Mouse (Mus musculus) hindbrain, embryonic 11.5 days (tissue): Measurements from ENCODE around the gene Camta1. TPM values are rescaled to one million over a fixed set of nuclear protein-coding genes. Genes with fewer than 3 reads are reported as not detected.

Source experiments
- ATAC-seq: fragments of 200-750 bp; cut with Nextera tagmentation; 2 replicates; pipeline ENCODE4 v1.8.0; 2017; ENCODE audit warnings: mild to moderate bottlenecking, moderate TSS enrichment, moderate library complexity; ENCODE audit not compliant: low FRiP score
- DNase-seq: peaks from one replicate; pipeline ENCODE4 v3.0.0-alpha.2; 2015; ENCODE audit warnings: low spot score
- H3K27ac ChIP-seq: fragments of 300-500 bp; sonication (generic); 2 replicates; pipeline ENCODE4 v1.5.1; 2014; ENCODE audit warnings: mild to moderate bottlenecking, low read depth, low read length
- H3K27me3 ChIP-seq: fragments of 300-500 bp; sonication (generic); 2 replicates; pipeline ENCODE4 v1.6.1; 2014; ENCODE audit warnings: mild to moderate bottlenecking, low read length, moderate library complexity, mixed read lengths; ENCODE audit not compliant: control insufficient read depth, insufficient read depth
- H3K36me3 ChIP-seq: fragments of 300-500 bp; sonication (generic); 2 replicates; pipeline ENCODE4 v1.6.1; 2014; ENCODE audit warnings: mild to moderate bottlenecking, low read length, moderate library complexity, mixed read lengths; ENCODE audit not compliant: control insufficient read depth, insufficient read depth
- H3K4me1 ChIP-seq: fragments of 300-500 bp; sonication (generic); replicated peaks from 2 replicates; pipeline ENCODE4 v1.6.1; 2014; ENCODE audit warnings: low read length, mixed read lengths; ENCODE audit not compliant: control insufficient read depth, insufficient read depth
- H3K4me2 ChIP-seq: fragments of 300-500 bp; sonication (generic); replicated peaks from 2 replicates; pipeline ENCODE4 v1.6.1; 2014; ENCODE audit warnings: mild to moderate bottlenecking, low read depth, low read length
- H3K4me3 ChIP-seq: fragments of 300-500 bp; sonication (generic); 2 replicates; pipeline ENCODE4 v1.5.1; 2014; ENCODE audit warnings: low read depth, low read length
- H3K9ac ChIP-seq: fragments of 300-500 bp; sonication (generic); 2 replicates; pipeline ENCODE4 v1.6.1; 2014; ENCODE audit warnings: low read depth, low read length
- H3K9me3 ChIP-seq: fragments of 300-500 bp; sonication (generic); 2 replicates; pipeline ENCODE4 v1.6.1; 2016; ENCODE audit warnings: low read length; ENCODE audit not compliant: control insufficient read depth
- WGBS: fragments of 180-500 bp; shearing (Covaris S2); extraction: QIAGEN DNeasy Blood & Tissue Kit; methylation state at CpG from one replicate; pipeline ENCODE4 v1.1.7; 2014; 5-methylcytosine and 5-hydroxymethylcytosine counted together
- polyA plus RNA-seq: library from polyadenylated mRNA; unstranded; fragments of >200 nt; fragmentation: Nextera tagmentation; extraction: Ambion mirVana; gene quantifications from 2 replicates; pipeline ENCODE4 v1.2.1, GENCODE M21; 2014

Gene Camta1
- polyA plus RNA-seq, 1 experiment from 2014 or later = 130 TPM

GRCm38 (mm10) chr4:151275292-151275691, 586.4 kb downstream of the Camta1 start:
- WGBS = 72% methylated on average over 13 of the region's 13 CpGs
- Histone ChIP-seq H3K27me3 (no peaks in the 10 kb centered on the region), H3K36me3 (no peaks in the 10 kb centered on the region), H3K9ac (no peak overlapping the region), H3K4me1 (no peaks in the 10 kb centered on the region), H3K9me3 (no peaks in the 10 kb centered on the region), H3K27ac (no peak overlapping the region), H3K4me3 (no peak overlapping the region), H3K4me2 (no peak overlapping the region)
- ATAC-seq = no peak
- no peak for DNase-seq

GRCm38 (mm10) chr4:151263786-151264414, 597.8 kb downstream of the Camta1 start:
- WGBS = 53% methylated on average over 14 of the region's 14 CpGs
- Histone ChIP-seq H3K9ac (no peak overlapping the region), H3K4me2 (no peak overlapping the region), H3K4me3 (no peak overlapping the region), H3K36me3 (no peaks in the 10 kb centered on the region), H3K9me3 (no peaks in the 10 kb centered on the region), H3K4me1 (0 out of 2 replicates have a peak, but pooled peaks cover 2% of the 10 kb centered on the region), H3K27me3 (no peaks in the 10 kb centered on the region), H3K27ac (no peak overlapping the region)
- ATAC-seq (no peak), DNase-seq (no peak)

- Histone ChIP-seq H3K27ac (no peak overlapping the region), H3K9ac (no peak overlapping the region), H3K36me3 (no peaks in the 10 kb centered on the region), H3K27me3 (no peaks in the 10 kb centered on the region), H3K4me1 (0 out of 2 replicates have a peak, but pooled peaks cover 2% of the 10 kb centered on the region), H3K4me2 (no peak overlapping the region), H3K4me3 (no peak overlapping the region), H3K9me3 (no peaks in the 10 kb centered on the region)
- ATAC-seq (no peak), DNase-seq (no peak)
- 75% methylated on average over 7 of the region's 7 CpGs for WGBS
Observed at GRCm38 (mm10) chr4:151263052-151263451, 598.6 kb downstream of the Camta1 start.

DNA sequence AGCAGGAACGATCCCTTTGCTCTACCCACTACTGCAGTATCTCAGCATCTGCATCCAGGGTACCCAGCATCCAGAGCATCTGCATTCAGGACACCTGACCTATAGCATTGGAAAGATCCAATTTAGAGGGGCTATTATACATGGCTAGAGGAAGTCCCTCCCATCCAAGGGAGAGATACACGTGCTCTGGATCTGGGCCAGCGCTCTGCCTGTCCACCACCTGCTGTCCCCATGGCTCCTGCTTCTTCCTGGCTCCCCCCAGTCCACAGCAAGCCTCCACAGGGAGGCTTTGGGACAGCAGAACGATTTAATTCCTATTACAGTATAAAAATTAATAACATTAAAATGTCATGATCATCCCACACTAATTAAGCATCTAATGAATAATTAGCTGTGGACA, 605.1 kb downstream of the Camta1 start:
- WGBS = 64% methylated on average over 4 of the region's 4 CpGs
- Histone ChIP-seq H3K9me3 (no peaks in the 10 kb centered on the region), H3K4me3 (no peak overlapping the region), H3K36me3 (no peaks in the 10 kb centered on the region), H3K27ac (no peak overlapping the region), H3K27me3 (no peaks in the 10 kb centered on the region), H3K9ac (no peak overlapping the region), H3K4me1 (no peaks in the 10 kb centered on the region), H3K4me2 (no peak overlapping the region)
- DNase-seq (no peak), ATAC-seq (no peak)

DNA sequence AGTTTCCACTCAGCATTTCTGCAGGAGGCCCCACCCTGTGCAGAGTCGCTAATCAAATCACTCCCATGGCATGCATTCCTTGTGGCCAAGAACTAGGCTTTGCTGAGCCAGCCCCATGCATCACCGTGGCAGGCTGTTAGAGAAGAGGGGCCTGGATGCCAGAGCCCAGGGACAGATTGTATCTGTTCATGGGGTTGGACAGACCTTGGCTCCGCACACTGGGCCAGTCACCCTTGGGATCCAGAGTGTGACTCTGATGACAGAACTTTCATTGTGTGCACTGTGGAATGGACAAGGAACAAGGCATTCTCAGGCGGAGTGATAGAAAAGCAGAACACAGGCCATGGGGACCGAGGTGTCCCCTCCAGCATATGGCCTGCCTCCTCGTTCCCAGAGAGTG, 610.9 kb downstream of the Camta1 start:
- Histone ChIP-seq H3K36me3 (no peaks in the 10 kb centered on the region), H3K9ac (no peak overlapping the region), H3K4me3 (no peak overlapping the region), H3K9me3 (no peaks in the 10 kb centered on the region), H3K4me2 (no peak overlapping the region), H3K27ac (no peak overlapping the region), H3K27me3 (no peaks in the 10 kb centered on the region), H3K4me1 (no peaks in the 10 kb centered on the region)
- DNase-seq (no peak), ATAC-seq (no peak)
- WGBS = 93% methylated on average over 6 of the region's 6 CpGs

DNA sequence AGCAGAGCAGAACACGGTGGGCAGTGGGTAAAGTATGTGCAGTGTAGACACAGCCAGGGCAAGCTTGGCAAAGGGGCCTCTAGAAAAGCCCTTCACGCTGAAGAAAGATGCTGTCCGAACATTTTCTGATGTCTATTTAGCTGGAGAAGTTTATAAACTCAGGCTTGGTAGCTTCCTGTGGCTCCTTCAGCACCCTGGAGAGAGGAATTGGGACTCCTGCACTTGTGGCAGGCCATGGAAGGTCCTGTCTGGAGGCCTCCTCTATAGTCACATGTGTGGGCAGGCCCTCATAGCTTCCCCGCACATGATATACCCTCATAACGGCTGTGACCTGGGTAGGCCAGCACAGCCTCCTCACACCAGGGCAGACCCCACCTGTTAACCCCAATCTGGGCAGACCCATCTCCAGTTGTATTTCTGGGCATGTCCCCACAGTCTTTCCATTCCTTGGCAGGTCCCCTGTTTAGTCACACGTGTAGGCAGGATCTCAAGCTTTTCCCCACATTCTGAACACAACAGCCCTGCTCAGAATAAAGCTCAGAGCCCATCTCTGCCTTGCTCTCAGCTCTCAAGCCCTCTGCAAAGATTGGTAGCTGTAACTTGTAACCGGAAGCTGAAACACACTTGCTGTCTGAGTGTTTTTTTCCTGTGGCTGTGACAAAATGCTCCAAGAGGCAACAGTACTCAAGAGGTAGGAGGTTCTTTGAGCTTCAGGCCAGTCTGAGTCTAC, 616.4 kb downstream of the Camta1 start:
- Histone ChIP-seq H3K36me3 (no peaks in the 10 kb centered on the region), H3K27me3 (no peaks in the 10 kb centered on the region), H3K9me3 (no peaks in the 10 kb centered on the region), H3K4me2 (no peak overlapping the region), H3K4me3 (no peak overlapping the region), H3K9ac (no peak overlapping the region), H3K4me1 (peaks cover 11% of the 10 kb centered on the region), H3K27ac (no peak overlapping the region)
- DNase-seq (no peak), ATAC-seq (no peak)
- WGBS = 58% methylated on average over 7 of the region's 7 CpGs

DNA sequence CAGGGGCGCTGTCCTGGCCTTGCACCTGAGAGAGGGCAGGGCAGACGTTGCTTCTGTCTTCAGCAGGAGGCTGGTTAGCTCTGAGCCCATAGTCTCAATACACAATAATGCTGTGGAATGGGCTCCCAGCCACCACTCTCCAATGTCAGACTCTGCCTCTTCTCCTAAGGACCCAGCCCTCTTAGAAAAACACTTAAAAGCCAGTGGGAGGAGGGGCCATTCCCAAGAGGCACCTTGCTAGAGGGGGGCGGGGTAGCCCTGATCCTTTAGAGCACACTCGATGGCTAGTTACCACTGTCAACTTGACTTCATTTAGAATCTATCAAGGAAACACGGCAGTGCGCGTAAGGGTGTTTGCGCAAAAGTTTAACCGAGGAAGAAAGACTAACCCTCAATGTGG, 618.2 kb downstream of the Camta1 start:
- H3K27me3 ChIP-seq = no peaks in the 10 kb centered on the region
- H3K27ac ChIP-seq = no peak overlapping the region
- no peak overlapping the region for H3K4me2 ChIP-seq
- no peak for ATAC-seq
- 60% methylated on average over 9 of the region's 9 CpGs for WGBS
- no peak overlapping the region for H3K4me3 ChIP-seq
- no peak overlapping the region for H3K9ac ChIP-seq
- DNase-seq = no peak
- H3K9me3 ChIP-seq = no peaks in the 10 kb centered on the region
- no peaks in the 10 kb centered on the region for H3K36me3 ChIP-seq
- H3K4me1 ChIP-seq = peaks cover 11% of the 10 kb centered on the region

- Histone ChIP-seq H3K36me3 (no peaks in the 10 kb centered on the region), H3K27ac (no peak overlapping the region), H3K4me3 (no peak overlapping the region), H3K4me1 (peaks cover 11% of the 10 kb centered on the region), H3K9me3 (no peaks in the 10 kb centered on the region), H3K4me2 (no peak overlapping the region), H3K27me3 (no peaks in the 10 kb centered on the region), H3K9ac (no peak overlapping the region)
- DNase-seq = no peak
- 26% methylated on average over 12 of the region's 12 CpGs for WGBS
- ATAC-seq = no peak
Observed at GRCm38 (mm10) chr4:151242751-151243150, 618.9 kb downstream of the Camta1 start.

- H3K4me2 ChIP-seq = no peak overlapping the region
- DNase-seq = no peak
- H3K36me3 ChIP-seq = no peaks in the 10 kb centered on the region
- H3K4me3 ChIP-seq = no peak overlapping the region
- H3K9me3 ChIP-seq = no peaks in the 10 kb centered on the region
- H3K4me1 ChIP-seq = peaks cover 11% of the 10 kb centered on the region
- H3K27me3 ChIP-seq = no peaks in the 10 kb centered on the region
- H3K27ac ChIP-seq = no peak overlapping the region
- no peak for ATAC-seq
- H3K9ac ChIP-seq = no peak overlapping the region
- WGBS = 85% methylated on average over 5 of the region's 5 CpGs
Observed at GRCm38 (mm10) chr4:151240465-151240864, 621.2 kb downstream of the Camta1 start.
